Mouse (Mus musculus) liver, embryonic 14.5 days (tissue): ENCODE results near the gene Cope.
A peak's percentile ranks its signal among the peaks of the same experiment; 100 is the strongest.

Source experiments
- CTCF ChIP-seq: IDR thresholded peaks from 2 replicates; pipeline ENCODE4 v1.5.1; 2016; ENCODE audit warnings: antibody characterized with exemption, low read depth, control low read depth
- EP300 ChIP-seq: IDR thresholded peaks from 2 replicates; pipeline ENCODE4 v1.6.1; 2016; ENCODE audit warnings: antibody characterized with exemption, low read depth

DNA sequence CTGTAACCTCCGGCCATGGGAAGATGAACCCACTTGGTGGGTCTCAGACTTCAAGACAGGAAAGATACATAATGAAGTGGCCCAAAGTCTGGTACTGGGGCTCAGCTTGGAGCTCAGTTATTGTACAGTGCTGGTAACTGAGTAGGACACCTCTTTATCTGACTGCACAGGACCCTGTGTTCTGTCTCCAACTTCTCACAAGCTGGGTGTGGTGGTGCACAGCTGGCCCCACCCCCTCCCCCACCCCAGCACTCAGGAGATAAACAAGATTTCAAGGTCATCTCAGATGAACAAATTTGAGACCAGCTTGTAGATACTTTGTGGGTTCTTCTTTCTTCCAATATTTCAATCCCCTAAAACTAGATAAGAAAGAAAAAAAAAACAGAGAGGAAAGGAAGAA is 53.8 kb downstream of the Cope start:
- no peak for TF ChIP-seq CTCF
- TF ChIP-seq EP300: peak; percentile 77
